Mouse (Mus musculus) liver, adult (tissue): ENCODE data around the gene Barx2.

Source experiments
- GATA4 ChIP-seq: IDR thresholded peaks from 2 replicates; pipeline ENCODE4 v1.6.1; 2014; ENCODE audit warnings: mild to moderate bottlenecking, low read length; ENCODE audit not compliant: insufficient replicate concordance

Gene Barx2

GRCm38 (mm10) chr9:31912553-31912920, 725 bp downstream of the Barx2 start:
- no peak for TF ChIP-seq GATA4

- no peak for TF ChIP-seq GATA4
These were observed 3.0 kb downstream of the Barx2 start for GRCm38 (mm10) chr9:31910221-31910620.

GRCm38 (mm10) chr9:31901781-31902180, 11.5 kb downstream of the Barx2 start:
- TF ChIP-seq GATA4 = no peak

DNA sequence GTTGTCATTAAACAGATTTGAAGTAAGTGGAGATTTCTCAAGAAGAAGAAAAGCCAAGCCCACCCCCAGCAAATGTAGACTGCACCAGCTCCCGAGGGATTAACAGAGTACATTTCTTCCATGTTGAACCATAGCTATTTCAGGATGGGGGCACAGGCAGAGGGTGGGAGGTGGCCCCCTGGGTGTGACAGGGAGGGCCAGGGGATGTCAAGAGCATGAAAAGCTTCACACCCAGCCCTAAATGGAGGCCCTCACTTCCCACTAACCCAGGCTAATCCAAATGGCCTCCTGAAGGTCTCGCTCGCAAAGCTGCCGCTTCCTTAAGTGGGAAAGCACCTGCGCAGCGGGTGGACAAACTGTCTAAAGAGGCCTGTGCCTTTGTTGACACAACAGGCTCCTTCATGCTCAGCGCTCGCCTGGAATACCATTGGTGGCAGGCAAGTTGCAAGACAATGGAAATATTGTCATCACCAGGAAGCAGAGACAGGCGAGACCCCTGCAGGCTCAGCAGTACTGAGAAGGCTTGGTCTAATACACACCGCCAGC, 18.4 kb downstream of the Barx2 start:
- no peak for TF ChIP-seq GATA4

DNA sequence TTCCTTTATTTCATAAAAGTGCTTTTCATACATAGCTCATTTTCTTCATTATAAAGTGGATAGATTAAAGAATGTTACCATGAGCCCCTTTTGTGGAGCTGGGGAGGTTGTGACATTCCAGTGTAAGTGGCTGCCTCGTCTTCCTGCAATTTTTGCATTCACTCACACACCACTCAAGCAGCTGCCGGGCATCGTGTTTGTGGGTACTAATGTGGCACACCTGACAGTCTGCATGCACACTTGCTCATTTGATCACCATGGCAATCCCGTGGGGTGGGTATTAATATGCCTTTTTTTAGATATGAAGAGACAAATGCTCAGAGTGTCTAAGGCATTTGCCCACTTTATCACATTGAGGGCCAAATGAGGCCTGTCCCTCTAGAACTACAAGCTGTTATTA, 24.9 kb downstream of the Barx2 start:
- TF ChIP-seq GATA4 = no peak

DNA sequence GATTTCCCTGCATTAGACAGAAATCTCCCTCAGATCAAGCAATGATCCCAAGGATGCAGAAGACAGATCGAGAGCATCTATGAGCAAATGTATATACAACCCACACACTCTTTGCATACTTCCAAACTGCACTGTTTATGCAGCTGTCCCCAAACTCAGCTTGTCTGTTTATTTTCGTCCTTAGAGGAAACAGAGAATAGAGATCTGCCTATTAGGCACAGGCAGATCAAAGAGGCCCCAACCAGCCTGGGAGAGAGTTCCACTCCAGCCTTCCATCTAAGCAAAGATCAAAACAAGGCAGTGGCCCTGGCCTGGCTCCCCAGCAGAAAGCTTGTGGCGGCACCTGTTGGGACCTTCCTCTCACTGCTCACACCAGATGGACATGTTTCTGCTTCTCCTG, 27.0 kb downstream of the Barx2 start:
- no peak for TF ChIP-seq GATA4

DNA sequence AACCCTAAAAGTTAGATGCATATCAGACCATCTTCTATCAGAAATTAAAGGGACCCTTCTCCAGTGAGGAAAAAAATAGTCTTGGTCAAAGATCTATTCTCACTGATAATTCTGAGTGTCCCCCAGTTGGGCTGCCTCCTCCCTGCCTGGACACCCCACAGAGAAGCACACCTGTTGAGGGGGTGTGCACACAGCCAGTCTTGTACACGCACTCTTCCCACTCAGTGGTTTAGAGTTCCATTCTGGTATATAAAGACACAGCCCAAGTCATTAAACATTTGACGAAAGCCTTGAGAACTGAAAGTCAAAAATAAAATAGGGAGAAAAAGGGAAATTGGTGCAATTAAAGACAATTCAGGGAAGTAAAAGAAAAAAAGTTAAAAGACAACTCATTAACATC, 30.9 kb downstream of the Barx2 start:
- TF ChIP-seq GATA4 = no peak

DNA sequence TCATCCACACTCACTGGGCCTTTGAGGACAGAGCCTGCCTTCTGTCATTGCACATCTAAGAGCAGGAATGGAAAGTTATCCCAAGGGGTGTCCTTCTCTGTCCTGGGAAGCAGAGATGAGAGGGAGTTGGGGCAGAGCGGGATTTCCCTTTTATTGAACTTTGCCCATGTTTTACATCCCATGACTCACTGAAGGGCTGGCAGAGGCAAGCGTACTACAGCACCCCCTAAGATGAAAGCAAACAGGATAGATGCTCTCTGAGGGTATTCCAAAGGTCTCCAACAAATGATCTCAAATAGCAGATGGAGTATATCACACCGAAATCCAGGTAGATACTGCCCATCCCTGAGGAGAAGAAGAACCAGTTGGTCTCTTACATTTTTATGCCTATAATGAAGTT, 37.7 kb downstream of the Barx2 start:
- no peak for TF ChIP-seq GATA4

- no peak for TF ChIP-seq GATA4
These were observed 39.0 kb downstream of the Barx2 start for GRCm38 (mm10) chr9:31874236-31874635.

GRCm38 (mm10) chr9:31871410-31871809, 41.9 kb downstream of the Barx2 start:
- TF ChIP-seq GATA4 = no peak

DNA sequence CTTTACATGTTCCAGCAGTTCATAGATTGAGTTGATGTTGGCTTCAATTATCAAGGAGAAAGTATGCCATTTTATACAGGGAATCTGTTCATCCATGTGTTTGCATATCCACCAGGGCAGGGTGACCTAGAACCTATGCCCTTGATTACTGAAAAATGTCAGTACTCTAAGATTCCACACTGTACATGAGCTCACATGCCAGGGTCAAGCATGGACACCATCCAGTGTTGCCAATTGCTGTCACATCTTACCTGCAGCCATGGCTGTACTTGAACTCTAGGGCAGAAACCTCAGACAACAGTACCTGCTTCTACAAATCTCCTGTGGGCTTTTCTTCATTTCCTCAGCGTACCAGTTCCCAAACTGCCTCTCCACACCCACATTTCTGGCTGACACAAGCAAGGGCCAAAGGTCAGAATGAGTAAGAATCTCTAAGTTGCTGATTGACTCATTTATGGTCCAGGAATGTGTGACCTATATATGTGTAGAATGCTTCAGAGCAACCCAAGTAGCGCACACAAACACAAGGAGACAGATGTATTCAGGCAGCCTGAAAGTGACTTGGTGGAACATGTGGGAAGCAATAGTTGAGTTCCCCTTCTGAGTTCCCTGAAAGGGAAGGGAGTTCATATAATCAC, 44.3 kb downstream of the Barx2 start:
- TF ChIP-seq GATA4 = no peak

GRCm38 (mm10) chr9:31863830-31864229, 49.4 kb downstream of the Barx2 start:
- no peak for TF ChIP-seq GATA4

- no peak for TF ChIP-seq GATA4
These were observed 53.8 kb downstream of the Barx2 start for GRCm38 (mm10) chr9:31859446-31859845.

GRCm38 (mm10) chr9:31858720-31859340, 54.4 kb downstream of the Barx2 start:
- no peak for TF ChIP-seq GATA4

- no peak for TF ChIP-seq GATA4
These were observed 55.8 kb downstream of the Barx2 start for GRCm38 (mm10) chr9:31857512-31857911.

- no peak for TF ChIP-seq GATA4
These were observed 56.8 kb downstream of the Barx2 start for GRCm38 (mm10) chr9:31856437-31856836.

DNA sequence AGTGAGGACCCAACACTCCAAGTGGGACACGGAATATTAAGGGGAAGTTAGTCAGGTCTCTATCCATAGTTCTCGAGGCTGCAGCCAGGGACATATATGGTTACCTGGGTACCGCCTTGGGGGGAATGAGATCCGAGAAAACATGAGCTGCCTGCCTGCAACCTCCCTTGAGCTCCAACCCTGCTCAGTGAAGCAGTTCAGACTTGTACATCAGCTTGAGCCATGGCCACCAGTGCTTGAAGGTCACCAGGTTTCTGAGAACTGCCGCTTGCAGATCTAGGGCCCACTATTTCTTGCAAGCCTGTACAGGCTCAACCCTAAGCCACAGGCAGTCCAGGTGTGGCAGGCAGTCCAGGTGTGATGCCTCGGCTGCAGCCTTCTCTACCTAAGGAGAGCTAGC, 57.6 kb downstream of the Barx2 start:
- no peak for TF ChIP-seq GATA4
